Mouse (Mus musculus) brain, embryonic 14.5 days (tissue): ENCODE measurements at regions not wholly inside any gene's neighbourhood (a gene's known extent, or its start where the extent isn't known, plus 50 kb on each side); places are given as distances from the start of the nearest gene placed in this dataset.

ENCODE experiments used
- DNase-seq: peaks from one replicate; pipeline ENCODE4 v3.0.0-alpha.2; 2011; ENCODE audit warnings: low read depth
- CTCF ChIP-seq: fragments of 200-500 bp; IDR thresholded peaks from 2 replicates; pipeline ENCODE4 v1.5.1; 2012; ENCODE audit warnings: inconsistent platforms, mild to moderate bottlenecking, moderate library complexity, borderline replicate concordance; ENCODE audit not compliant: insufficient read depth, insufficient read length; ENCODE audit errors: extremely low read depth
- POLR2A ChIP-seq: fragments of 200-500 bp; IDR thresholded peaks from 2 replicates; pipeline ENCODE4 v1.6.1; 2012; ENCODE audit warnings: mild to moderate bottlenecking, inconsistent platforms, borderline replicate concordance; ENCODE audit not compliant: poor library complexity, insufficient read depth, insufficient read length, severe bottlenecking; ENCODE audit errors: extremely low read depth

DNA sequence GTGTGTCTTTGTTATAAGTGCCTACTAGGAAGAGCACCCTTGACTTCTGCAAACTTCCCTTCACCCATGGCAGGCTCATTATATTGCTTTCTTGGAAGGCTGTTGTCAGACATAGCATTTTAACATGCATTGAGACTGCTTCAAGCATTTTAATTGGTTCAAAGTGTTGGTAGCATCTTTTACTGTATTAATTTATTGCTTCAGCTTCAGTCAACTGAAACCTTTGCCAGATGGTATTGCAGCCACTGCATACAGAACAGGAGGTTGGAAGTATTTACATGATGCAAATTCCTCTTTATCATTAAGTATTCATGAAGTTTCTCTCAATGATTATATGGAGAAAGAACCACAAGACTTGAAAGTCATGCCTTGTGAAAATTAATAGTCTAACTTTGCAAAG lies 1423.6 kb downstream of the Pcdh18 start:
- DNase-seq = peak; percentile 83
- TF ChIP-seq POLR2A (no peak), CTCF (no peak)
